Mouse (Mus musculus): ENCODE measurements around the gene Echdc2.

DNA sequence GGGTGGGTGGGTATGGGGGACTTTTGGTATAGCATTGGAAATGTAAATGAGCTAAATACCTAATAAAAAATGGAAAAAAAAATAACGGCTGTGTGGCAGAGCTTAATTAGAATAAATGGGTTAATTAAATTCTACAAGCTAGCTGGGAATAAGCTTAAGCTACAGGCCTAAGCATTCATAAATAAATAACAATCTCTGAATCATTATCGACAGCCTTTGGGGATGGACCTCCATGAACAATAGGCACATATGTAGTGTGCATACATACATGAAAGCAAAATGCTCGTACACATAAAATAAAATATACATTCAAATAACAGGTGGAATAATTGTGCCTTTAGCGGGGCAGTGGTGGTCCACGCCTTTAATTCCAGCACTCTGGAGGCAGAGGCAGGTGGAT lies 57.3 kb downstream of the Echdc2 start:
- TF ChIP-seq CTCF (IDR thresholded peaks at IDR 0.05; ENCODE audit: borderline replicate concordance, insufficient read depth, low read depth, low read length) = no peak
- no peak for TF ChIP-seq POLR2A (IDR thresholded peaks at IDR 0.05; ENCODE audit: borderline replicate concordance, insufficient read depth, low read length)
